Mouse (Mus musculus) ES-Bruce4 (cell line): ENCODE data around the gene Leng1.

Experiments used
- CTCF ChIP-seq: IDR thresholded peaks from one replicate; pipeline ENCODE4 v1.8.1; 2011; ENCODE audit warnings: low read depth, low read length
- EP300 ChIP-seq: IDR thresholded peaks from 2 replicates; pipeline ENCODE4 v1.6.1; 2011; ENCODE audit warnings: low read depth, low read length; ENCODE audit not compliant: insufficient read depth
- POLR2A ChIP-seq: IDR thresholded peaks from one replicate; pipeline ENCODE4 v1.8.1; 2011; ENCODE audit warnings: low read length; ENCODE audit not compliant: insufficient read depth

DNA sequence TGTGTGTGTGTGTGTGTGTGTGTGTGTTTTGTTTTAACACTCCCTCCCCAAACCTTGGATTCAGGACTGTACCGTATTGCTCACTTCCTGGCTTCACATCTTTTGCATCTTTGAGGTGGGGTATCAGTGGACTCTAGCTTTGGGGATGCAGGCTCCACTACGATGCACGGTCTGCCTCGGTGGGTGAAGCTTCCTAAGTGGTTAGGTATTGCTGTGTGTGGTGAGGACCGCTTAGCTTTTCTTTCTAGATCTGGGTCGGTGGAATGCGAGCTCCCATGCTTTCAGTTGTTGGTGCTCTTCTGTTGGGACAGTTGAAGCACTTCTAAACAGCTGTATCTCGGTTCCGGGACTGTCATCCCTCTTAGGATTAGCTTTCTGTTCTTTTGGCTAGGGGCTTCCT lies 19.5 kb downstream of the Leng1 start:
- TF ChIP-seq CTCF (no peak), POLR2A (no peak), EP300 (no peak)
